Mouse (Mus musculus) cerebellum, postnatal 36 days (tissue): Measurements from ENCODE around the gene Vmn1r123.
"Not testable (repeated sequence)": the region's sequence is repeated elsewhere in the genome, so short reads cannot be mapped to it uniquely, and the experiment has no call there.

ENCODE experiments used
- DNase-seq, 2 experiments: peaks; one replicate each; pipeline ENCODE4 v3.0.0; 2021 to 2022; ENCODE audit warnings: mixed read lengths in 2 of 2

Vmn1r123 gene

DNA sequence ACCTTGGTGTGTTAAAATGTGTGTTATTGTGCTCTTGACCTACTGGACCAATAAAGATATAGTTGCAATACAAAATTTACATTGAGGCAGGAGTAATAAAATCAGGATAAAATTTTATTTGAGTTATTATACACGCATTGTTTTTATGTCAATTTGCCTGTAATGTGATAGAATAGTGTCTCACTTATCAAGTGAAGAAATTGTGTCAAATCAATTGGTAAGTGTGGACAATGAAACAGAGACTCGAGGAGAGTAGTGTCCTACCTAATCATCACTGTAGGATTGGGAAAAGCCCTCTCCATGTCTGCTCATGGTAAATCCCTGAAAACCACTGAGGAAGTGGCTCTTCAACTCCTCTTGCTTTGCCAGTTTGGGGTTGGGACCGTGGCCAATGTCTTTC lies at the start of gene Vmn1r123:
Vmn1r123 (plus strand) TSS at position 301 of the 400 bp plus-strand sequence.
- not testable (repeated sequence) for DNase-seq

GRCm38 (mm10) chr7:21134028-21134427 lies 28.0 kb upstream of the Vmn1r123 start, which contains the start of gene Vmn1r122:
Vmn1r122 (minus strand) TSS chr7:21134128.
- DNase-seq: not testable (repeated sequence)

GRCm38 (mm10) chr7:21190323-21190722 lies 28.3 kb downstream of the Vmn1r123 start, which contains the start of gene Gm5157:
Gm5157 (minus strand) TSS chr7:21190423.
- DNase-seq: not testable (repeated sequence)
